ENCODE assay signal across 13 mouse cellular contexts in genomic region chr4:145244676-145245075, GRCm38 (mm10).
"Had no signal": no experiment of that assay in that cellular context is flagged by ENCODE, and none has a peak within 500 bp of the region (broad histone marks: within the 10 kb centered on the region; RNA-seq: fewer than 3 reads in every experiment).

No protein-coding gene starts in this region.

- H3K9me3 ChIP-seq: limb, embryonic 12.5 days; liver, embryonic 13.5 days; lung, embryonic 15.5 days; midbrain, embryonic 10.5 days; midbrain, embryonic 15.5 days had no signal

- DNase-seq: kidney, adult 8-10 months; kidney, postnatal 25 days; liver, embryonic 13.5 days; lung, postnatal 14 days; right cerebral cortex, postnatal 14 days; thymus, postnatal 4 days had no signal

- H3K9ac ChIP-seq: limb, embryonic 12.5 days; liver, embryonic 13.5 days; lung, embryonic 15.5 days; midbrain, embryonic 15.5 days had no signal

- H3K4me2 ChIP-seq: midbrain, embryonic 15.5 days had no signal

- H3K27ac ChIP-seq: layer of hippocampus, adult 2 months; limb, embryonic 12.5 days; liver, embryonic 13.5 days; lung, embryonic 15.5 days; midbrain, embryonic 10.5 days; midbrain, embryonic 15.5 days; stomach, postnatal 0 days had no signal

- H3K36me3 ChIP-seq: limb, embryonic 12.5 days; liver, embryonic 13.5 days; lung, embryonic 15.5 days; midbrain, embryonic 10.5 days; midbrain, embryonic 15.5 days had no signal

- ATAC-seq: intestine, embryonic 16.5 days; midbrain, embryonic 15.5 days had no signal

- H3K4me3 ChIP-seq: limb, embryonic 12.5 days; liver, embryonic 13.5 days; lung, embryonic 15.5 days; midbrain, embryonic 10.5 days; midbrain, embryonic 15.5 days had no signal
